Mouse (Mus musculus) Muller cell, postnatal 12 days (primary cell): ENCODE data around the gene Map1lc3b.
"Not testable (repeated sequence)": the region's sequence is repeated elsewhere in the genome, so short reads cannot be mapped to it uniquely, and the experiment has no call there.

Source experiments
- DNase-seq: peaks from one replicate; pipeline ENCODE4 v3.0.0-alpha.2; 2015; ENCODE audit errors: inconsistent ontology term

Gene Map1lc3b

GRCm38 (mm10) chr8:121572121-121572520, 18.0 kb upstream of the Map1lc3b start:
- no peak for DNase-seq

- peak; percentile 94 for DNase-seq
These were observed 16.9 kb upstream of the Map1lc3b start for GRCm38 (mm10) chr8:121573275-121573674.

DNA sequence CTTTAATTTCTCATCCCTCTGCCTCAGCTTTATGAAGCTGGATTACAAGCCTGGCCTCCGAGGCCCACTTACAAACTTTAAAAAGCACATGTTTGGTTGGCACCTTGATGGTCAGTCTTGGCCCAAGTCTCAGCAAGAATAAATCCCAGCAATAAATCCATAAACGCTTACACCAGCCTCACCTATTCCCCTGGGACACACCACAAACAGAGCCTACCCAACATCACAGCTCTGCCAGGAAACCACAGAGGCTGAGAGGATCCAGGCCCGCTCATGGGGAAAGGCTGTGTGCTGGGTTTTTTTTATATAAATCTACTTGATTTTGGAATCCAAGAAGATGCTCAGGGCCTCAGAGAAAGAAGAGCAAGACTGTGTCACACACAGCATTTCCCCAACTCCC, 14.5 kb upstream of the Map1lc3b start:
- no peak for DNase-seq

DNA sequence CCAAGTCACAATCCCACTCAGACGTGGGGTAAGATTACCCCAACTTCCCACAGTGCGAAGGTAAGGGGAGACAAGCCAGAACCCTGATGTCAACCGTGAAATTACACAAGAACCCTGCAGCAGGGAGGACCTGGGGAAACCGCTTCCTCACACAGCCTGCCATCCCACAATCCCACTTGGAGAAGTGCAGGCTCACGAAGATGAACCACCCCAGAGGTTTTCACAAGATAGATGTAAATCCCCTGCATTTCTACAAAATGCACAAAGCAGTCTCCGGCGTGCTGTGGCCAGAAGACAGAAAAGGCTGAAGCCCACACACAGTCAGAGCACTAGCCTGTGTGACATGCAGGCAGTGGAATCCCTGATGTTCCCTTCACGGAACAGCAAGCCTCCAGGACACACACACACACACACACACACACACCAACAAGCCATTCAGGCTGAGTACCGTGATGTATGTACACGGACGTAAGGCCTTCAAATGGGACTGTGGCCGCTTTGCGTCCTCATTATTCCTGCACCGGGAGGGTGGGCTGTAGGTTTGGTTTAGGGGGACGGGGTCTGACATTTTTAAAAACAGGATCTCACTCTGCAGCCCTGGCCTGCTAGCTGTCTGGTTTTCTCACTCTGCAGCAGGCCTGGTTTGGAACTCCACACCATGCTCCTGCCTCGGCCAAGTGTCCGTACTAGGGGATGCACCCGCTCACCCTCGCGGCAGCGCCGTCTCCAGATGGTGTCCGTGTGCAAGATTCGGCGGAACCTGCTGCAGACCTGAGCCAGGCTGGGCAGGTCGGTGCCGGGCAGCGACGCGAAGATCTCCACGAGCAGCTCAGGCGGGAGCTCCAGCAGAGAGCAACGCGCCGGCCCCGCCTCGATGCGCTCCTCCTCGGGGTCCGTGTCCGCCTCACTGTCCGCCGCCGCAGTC, 12.1 kb upstream of the Map1lc3b start:
- DNase-seq = no peak

DNA sequence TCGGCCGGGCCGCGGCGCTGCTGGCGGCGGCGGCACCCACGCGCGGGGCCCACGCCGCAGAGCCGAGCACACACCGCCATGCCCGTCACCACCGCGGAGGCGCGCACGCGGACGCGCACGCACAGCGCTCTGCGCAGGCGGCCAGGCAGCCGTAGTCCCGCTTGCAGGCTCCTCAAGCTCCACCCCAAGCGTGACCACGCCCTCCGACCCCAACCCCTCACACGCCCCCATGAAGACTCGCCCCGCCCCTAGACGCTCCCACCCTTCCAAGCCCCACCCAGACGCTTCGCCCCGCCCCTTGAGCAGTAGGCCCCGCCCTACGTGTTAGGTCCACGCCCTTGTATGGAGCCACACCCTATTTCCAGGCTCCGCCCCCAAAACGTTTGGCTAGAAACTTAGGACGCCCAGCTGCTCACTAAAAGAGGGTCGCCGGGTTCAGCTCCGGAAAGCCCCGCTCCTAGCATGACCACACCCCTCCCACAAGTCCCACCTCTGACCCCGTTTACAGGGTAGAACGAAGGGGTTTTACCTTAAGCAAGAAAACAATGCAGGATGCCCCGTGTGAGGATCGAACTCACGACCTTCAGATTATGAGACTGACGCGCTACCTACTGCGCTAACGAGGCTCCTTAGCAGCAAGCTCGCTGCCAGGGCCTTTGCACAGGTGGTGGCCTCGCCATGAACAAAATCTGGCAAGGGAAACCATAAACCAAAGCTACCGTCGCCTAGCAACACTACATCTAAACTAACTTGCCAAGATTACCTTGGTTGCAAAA, 11.3 kb upstream of the Map1lc3b start, which contains the start of gene Fbxo31:
Fbxo31 (minus strand) TSS at position 131 of the 776 bp plus-strand sequence.
- DNase-seq = peak; percentile 98

DNA sequence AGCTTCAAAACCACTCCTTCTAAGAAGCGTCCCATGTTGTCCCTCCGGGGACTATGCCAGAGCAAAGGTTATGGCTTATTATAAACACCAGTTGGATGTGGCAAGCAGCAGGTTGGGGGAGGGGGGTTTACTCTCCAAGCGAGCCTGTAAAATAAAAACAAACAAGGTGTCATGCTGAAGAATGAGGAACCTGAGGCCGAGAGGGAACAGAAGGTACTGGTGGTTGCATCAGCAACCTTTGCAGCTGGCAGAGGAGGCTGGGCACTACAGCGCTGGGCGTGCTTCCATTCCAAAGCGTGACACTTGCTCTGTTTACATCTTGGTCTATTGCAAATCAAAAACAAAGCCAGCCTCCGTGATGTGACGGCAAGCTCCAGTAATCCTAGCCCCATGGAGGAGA, 9.7 kb upstream of the Map1lc3b start:
- no peak for DNase-seq

DNA sequence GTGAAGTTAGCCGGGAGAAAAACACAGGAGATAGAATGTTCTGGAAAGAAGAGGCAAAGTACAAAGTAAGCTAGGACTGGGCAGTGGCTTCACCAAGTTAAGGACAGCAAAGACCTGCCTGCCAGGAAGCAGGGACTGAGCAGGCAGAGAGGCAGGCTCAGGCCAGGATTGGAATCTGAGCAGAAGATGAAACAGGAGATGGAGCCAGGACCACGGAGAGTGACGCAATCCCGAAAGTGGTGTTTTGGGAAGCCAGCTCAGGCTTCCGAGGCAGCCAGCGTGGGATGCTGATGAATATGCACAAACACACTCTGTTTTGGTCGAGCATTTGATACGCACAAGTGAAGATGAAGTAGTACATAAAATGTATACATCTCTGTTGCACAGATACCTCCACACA, 6.5 kb upstream of the Map1lc3b start:
- DNase-seq = no peak

DNA sequence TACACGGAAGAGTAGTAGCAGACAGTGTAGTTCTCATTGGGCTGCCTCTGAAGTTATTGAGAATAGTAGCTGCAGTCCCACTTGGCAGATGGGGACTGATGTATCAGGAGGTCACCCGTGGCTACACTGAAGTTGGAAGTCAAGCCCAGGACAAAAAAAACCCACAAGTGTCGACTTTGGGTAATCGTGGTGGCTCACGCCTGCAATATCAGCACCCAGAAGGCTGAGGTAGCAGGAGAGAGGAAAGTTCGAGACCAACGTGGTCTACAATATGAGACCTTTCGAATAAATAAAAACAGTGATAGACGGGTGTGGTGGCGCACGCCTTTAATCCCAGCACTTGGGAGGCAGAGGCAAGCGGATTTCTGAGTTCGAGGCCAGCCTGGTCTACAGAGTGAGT, 5.4 kb upstream of the Map1lc3b start:
- DNase-seq = no peak

DNA sequence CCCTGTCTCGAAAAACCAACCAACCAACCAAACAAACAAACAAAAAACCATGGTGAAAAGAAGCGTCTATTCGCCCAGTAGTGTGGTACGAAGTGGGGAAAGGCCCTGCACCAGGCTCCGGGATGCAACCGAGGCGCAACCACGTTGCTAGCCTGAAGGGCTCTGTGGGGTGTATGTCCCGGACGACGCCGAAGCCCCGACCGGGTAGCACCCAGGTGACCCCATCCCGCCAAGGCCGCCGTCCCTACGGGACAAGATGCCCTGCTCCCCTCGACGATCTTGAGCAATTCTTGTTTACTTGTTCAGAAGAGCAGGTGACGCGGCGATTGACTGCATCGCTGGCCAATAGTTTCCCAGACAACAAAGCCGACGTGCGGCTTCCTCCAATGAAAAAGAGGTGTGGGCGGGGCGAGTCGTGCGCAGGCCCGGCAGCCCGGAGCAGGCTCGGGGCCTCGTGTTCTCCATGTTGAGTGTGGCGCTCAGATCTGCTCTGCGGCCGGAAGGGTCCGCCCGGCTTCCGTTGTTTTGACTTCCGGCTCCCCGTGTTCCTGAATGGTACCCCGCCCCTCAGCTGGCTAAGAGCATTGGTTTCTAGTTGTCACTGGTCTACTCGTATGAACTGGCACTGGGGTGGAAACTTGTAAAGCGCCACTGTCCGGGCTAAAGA, 4.9 kb upstream of the Map1lc3b start:
- peak; percentile 98 for DNase-seq

DNA sequence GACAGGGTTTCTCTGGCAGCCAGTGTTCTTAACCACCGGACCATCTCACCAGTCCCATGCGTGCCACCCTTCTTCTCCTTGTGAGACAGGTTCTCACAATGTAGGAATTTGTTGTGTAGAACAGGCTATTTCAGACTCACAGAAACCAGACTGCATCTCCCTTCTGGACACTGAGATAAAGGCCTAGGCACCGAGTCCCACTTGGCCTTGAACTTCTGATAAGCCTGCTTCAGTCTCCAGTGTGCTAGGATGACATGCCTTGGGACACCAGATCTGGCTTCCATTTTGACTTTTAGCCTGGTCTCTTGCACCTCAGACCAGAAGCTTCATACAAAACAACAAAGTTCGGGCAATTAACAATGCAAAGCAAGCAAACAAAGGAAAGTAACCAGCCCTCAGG, 1.4 kb upstream of the Map1lc3b start:
- no peak for DNase-seq

- no peak for DNase-seq
These were observed 895 bp upstream of the Map1lc3b start for GRCm38 (mm10) chr8:121589205-121589726.

DNA sequence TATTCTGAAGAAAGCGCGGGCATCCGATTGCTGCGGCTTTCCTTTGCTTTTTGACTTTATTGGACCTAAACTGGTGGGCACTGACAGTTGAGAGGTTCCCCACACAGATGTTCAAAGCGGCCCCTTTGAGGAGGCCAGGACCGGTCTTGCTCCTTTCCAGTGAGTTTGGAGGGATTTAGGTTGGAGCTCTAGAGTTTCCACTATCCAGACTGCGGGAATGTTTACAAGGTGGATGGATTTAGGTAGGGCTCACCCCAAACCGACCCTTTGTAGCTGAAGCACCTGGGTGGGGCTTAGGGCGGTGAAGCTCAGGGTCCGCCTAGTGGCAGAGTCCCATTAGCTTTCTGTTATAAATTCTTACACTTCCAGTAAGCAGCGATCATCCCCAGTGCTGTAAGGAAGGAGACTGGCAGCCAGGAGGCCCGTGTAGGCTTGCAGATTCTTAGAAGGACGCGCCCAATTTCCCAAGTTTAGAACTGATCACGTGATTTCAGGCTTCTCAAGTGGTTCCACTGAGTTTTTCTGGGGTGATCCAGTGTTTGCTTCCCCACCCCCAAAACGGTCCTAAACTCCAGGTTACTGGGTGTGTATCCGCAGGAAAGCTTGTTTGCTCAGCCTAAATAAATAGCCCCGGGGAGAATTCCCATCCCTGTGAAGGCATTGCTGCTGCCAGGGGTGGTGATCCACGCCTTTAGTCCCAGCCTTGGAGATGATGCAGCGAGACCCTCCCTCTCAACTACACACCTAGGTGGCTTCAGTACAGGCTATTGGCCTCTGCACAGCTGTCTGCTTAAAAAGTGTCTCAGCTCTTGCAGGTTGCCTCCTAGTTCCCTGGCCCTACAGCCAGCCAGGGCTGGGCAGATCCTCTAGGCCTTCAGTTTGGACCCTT, 1.3 kb downstream of the Map1lc3b start:
- peak; percentile 54 for DNase-seq

DNA sequence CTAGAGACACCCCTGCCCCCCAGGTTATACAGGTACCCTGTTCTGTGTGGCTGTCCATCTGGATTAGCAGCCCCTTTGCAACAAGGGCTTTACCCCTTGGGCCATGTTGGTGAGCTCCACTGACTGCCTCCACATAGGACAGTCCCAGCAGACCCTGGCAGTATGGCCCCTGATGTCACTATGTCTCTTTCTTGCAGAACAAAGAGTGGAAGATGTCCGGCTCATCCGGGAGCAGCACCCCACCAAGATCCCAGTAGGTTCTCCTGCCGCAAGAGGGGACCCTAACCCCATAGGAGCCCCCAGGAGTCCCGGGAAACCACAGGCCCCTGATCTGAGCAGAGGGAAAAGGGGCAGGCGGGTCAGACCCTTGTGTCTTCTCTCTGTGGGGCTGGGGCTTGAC, 3.1 kb downstream of the Map1lc3b start:
- no peak for DNase-seq

DNA sequence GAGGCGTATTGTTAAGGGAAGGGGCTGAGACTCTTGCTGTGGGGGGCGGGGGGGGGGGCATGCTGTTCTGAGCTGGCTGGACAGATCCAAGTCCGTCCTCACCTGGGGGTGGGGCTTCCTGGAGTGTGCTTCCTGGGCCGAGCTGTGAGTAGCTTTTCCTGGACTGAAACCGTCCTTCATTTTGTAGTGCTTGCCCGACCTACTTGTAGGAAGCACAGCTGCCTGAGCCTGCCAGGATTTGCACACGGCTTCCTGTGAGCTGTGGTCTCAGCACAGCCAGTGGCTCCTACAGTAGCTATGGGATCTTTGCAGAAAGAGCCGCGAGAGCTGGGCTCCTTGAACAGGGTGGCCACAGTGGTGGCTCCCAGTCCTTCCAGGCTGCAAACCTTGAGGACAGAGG, 3.8 kb downstream of the Map1lc3b start:
- no peak for DNase-seq

DNA sequence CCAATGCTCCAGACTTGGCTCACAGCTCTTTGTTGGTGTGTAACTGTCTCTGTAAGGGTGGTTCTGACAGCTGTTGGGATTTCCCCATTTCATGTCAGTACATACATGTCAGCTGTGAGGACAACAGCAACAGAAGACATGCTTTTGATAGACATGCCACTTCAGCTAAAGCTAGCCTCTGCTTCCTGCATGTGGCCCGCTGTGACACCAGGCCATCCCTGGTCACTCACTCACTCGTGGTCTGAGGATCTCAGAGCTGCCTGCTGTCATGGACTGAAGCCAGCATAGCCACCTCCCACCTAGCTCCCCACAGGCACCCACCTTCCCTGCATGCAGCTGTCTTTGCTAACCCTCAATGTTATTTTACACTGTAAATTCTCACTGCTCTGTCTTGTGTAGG, 7.3 kb downstream of the Map1lc3b start:
- not testable (repeated sequence) for DNase-seq

GRCm38 (mm10) chr8:121598190-121598589, 8.0 kb downstream of the Map1lc3b start:
- DNase-seq = no peak

DNA sequence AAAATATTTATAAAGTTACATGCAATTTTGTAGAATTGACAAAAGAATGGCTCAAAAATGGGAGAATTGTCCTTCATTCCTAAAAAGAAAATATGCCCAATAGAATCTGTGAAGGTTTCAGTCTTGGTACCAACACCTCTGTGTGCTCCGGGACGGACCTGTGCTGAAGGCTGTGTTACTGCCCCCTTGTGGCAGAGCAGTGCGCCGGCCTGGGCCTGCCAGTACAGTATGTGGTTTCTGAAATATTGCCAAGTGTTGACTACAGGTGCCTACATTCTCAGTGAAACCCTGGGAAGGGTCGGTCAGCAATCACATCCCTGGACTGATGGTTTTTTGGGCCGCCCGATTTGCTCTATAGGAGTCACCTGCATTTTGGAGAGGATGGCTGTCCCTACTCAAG, 8.7 kb downstream of the Map1lc3b start:
- peak; percentile 66 for DNase-seq

DNA sequence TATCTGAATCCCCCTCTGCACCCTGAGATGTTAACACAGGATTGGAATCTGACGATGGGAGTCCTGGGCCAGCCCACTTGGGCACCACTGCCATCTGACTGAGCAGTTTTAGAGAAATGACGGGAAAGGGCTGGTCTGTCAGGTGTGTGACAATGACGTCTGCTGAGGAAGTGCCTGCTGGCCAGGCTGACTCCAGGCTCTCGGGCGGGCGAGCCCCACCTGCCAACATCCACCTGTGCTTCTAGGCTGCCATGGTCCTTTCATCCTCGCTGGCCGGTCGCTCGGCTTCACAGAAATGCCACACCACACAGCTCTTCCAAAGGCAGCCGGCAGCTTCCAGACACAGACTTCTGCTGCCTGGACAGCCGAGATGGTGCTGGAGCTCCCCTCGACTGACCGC, 9.7 kb downstream of the Map1lc3b start:
- DNase-seq = no peak

DNA sequence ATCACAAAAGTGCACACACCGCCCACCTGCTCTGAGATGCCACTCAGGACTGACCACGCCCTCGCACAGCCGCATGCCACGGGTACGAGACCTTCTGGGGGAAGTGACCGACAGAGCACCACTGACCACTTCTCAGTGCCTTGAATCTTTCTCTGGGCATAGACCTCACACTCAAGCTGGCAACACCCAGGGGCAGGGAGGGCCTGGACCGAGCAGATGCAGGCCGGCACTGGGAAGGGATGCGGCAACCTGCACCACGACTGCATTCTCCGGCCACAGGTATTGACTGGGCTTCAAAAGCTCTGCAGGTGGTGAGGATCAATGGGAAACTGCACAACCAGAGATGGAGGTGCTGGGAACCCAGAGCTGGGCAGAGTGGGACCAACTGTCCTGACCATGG, 12.2 kb downstream of the Map1lc3b start:
- no peak for DNase-seq

- DNase-seq = peak; percentile 61
These were observed 12.7 kb downstream of the Map1lc3b start for GRCm38 (mm10) chr8:121602860-121603259.

DNA sequence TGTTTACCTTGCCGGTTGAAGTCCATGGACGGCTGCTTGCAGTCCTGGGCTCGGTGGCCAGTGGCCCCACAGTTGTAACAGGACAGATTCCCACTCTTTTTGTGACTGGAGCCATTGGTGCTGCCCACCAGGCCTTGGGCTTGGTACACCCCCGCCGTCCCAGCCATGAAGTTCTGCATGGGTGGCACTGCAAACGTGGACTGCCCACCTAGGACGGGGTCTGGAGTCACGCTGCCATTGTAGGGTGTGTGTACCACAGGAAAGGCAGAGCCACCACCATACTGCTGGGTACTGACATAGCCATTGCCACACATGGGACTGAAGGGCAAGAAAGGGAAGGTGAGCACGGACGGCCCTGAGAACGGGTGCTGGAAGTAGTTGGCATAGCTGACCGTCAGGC, 13.6 kb downstream of the Map1lc3b start:
- DNase-seq = no peak
